Mouse (Mus musculus) heart, adult 2 months (tissue): ENCODE results near the gene Slc4a4.

Experiments
- CTCF ChIP-seq: fragments of 200-600 bp; IDR thresholded peaks from 2 replicates; pipeline ENCODE4 v1.8.1; 2022; ENCODE audit warnings: antibody characterized with exemption, mild to moderate bottlenecking, moderate library complexity
- EP300 ChIP-seq: fragments of 200-500 bp; IDR thresholded peaks from 2 replicates; pipeline ENCODE4 v1.6.1; 2011; ENCODE audit warnings: low read depth, low read length, control low read depth; ENCODE audit not compliant: insufficient read depth
- POLR2A ChIP-seq: fragments of 200-500 bp; IDR thresholded peaks from 2 replicates; pipeline ENCODE4 v1.6.1; 2011; ENCODE audit warnings: mild to moderate bottlenecking, low read depth, low read length, control low read depth; ENCODE audit not compliant: insufficient read depth

DNA sequence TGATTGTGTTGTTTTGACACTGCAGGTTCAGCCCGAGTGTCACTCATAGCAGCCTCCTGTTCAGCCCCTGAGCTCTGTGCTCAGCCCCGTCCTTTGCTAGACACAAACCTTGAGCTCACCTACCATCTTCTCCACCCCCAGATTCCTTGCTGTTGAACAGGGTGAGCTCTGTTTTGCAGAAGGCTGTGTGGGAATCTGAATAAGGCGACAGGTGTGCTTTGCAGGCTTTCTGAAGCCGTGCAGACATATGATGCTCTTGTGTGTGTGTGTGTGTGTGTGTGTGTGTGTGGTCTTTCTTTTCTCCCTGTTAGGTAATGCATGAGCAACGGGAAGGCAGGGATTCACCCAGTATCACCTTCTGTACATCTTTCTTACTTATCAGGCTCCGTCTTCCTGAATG is 241.6 kb downstream of the Slc4a4 start:
- TF ChIP-seq EP300: no peak
- TF ChIP-seq POLR2A: no peak
- TF ChIP-seq CTCF: no peak
